Mouse (Mus musculus): Measurements from ENCODE around the gene Slf2.

Gene Slf2

GRCm38 (mm10) chr19:44908836-44909460 is 22.0 kb upstream of the Slf2 start:
- no peak for DNase-seq

- no peak for DNase-seq
Measured at GRCm38 (mm10) chr19:44914481-44915249, 16.3 kb upstream of the Slf2 start.

GRCm38 (mm10) chr19:44918171-44918570 is 12.8 kb upstream of the Slf2 start:
- DNase-seq = no peak

- no peak for DNase-seq
Measured at GRCm38 (mm10) chr19:44921466-44922139, 9.3 kb upstream of the Slf2 start.

- DNase-seq = no peak
Measured at GRCm38 (mm10) chr19:44922521-44922920, 8.4 kb upstream of the Slf2 start.

GRCm38 (mm10) chr19:44924699-44925098 is 6.3 kb upstream of the Slf2 start:
- DNase-seq = no peak

GRCm38 (mm10) chr19:44926781-44927180 is 4.2 kb upstream of the Slf2 start:
- DNase-seq = no peak

- no peak for DNase-seq
Measured at GRCm38 (mm10) chr19:44927250-44927649, 3.7 kb upstream of the Slf2 start.

GRCm38 (mm10) chr19:44928185-44928584 is 2.8 kb upstream of the Slf2 start:
- DNase-seq = no peak

- no peak for DNase-seq
Measured at GRCm38 (mm10) chr19:44929251-44929650, 1.7 kb upstream of the Slf2 start.

- DNase-seq = no peak
Measured at GRCm38 (mm10) chr19:44929663-44930062, 1.3 kb upstream of the Slf2 start.

- no peak for DNase-seq
Measured at GRCm38 (mm10) chr19:44930122-44930521, 829 bp upstream of the Slf2 start.

GRCm38 (mm10) chr19:44931454-44931759 is 456 bp downstream of the Slf2 start:
- DNase-seq = peak; percentile 92

- peak; percentile 35 for DNase-seq
Measured at GRCm38 (mm10) chr19:44932051-44932450, 1.1 kb downstream of the Slf2 start.

- DNase-seq = no peak
Measured at GRCm38 (mm10) chr19:44933136-44933535, 2.2 kb downstream of the Slf2 start.

GRCm38 (mm10) chr19:44959633-44960032 is 28.7 kb downstream of the Slf2 start:
- DNase-seq = no peak

- DNase-seq = no peak
Measured at GRCm38 (mm10) chr19:44965978-44966377, 35.0 kb downstream of the Slf2 start.

- DNase-seq = no peak
Measured at GRCm38 (mm10) chr19:44968329-44968728, 37.4 kb downstream of the Slf2 start.

GRCm38 (mm10) chr19:44976636-44977035 is 45.7 kb downstream of the Slf2 start:
- DNase-seq = no peak

- no peak for DNase-seq
Measured at GRCm38 (mm10) chr19:44977148-44977547, 46.2 kb downstream of the Slf2 start.

GRCm38 (mm10) chr19:44980787-44981186 is 49.8 kb downstream of the Slf2 start:
- no peak for DNase-seq

- no peak for DNase-seq
Measured at GRCm38 (mm10) chr19:44982477-44983115, 51.6 kb downstream of the Slf2 start.

GRCm38 (mm10) chr19:44983366-44983765 is 52.4 kb downstream of the Slf2 start:
- no peak for DNase-seq

GRCm38 (mm10) chr19:44984420-44984819 is 53.5 kb downstream of the Slf2 start:
- no peak for DNase-seq

Data from liver (tissue).